Mouse (Mus musculus): ENCODE measurements around the gene Tekt4. TPM values are rescaled to one million over a fixed set of nuclear protein-coding genes. Genes with fewer than 3 reads are reported as not detected.

The Tekt4 gene
- polyA plus RNA-seq, 1 experiment from 2014 or later = not detected

GRCm38 (mm10) chr17:25480152-25480551, 25.7 kb downstream of the Tekt4 start:
- WGBS (ENCODE audit: missing documents) = 66% methylated on average over 8 of the region's 8 CpGs
- Histone ChIP-seq H3K36me3 (ENCODE audit: inconsistent target) (no peaks in the 10 kb centered on the region), H3K27ac (no peak overlapping the region)

GRCm38 (mm10) chr17:25480820-25481219, 26.4 kb downstream of the Tekt4 start:
- no peaks in the 10 kb centered on the region for H3K79me2 ChIP-seq (ENCODE audit: inconsistent target)
- WGBS (ENCODE audit: missing documents) = 72% methylated on average over 4 of the region's 4 CpGs
- no peak overlapping the region for H3K27ac ChIP-seq
- no peaks in the 10 kb centered on the region for H3K36me3 ChIP-seq (ENCODE audit: inconsistent target)
- H3K4me3 ChIP-seq (ENCODE audit: inconsistent target) = no peak overlapping the region

More at GRCm38 (mm10) chr17:25480152-25480551, 25.7 kb downstream of the Tekt4 start:
- Histone ChIP-seq H3K79me2 (ENCODE audit: inconsistent target) (no peaks in the 10 kb centered on the region), H3K4me3 (ENCODE audit: inconsistent target) (no peak overlapping the region)

- H3K79me2 ChIP-seq (ENCODE audit: inconsistent target) = no peaks in the 10 kb centered on the region
- WGBS (ENCODE audit: missing documents) = 88% methylated on average over 6 of the region's 6 CpGs
- no peak overlapping the region for H3K4me3 ChIP-seq (ENCODE audit: inconsistent target)
- H3K36me3 ChIP-seq (ENCODE audit: inconsistent target) = no peaks in the 10 kb centered on the region
- H3K27ac ChIP-seq = no peak overlapping the region
These were observed 27.7 kb downstream of the Tekt4 start for GRCm38 (mm10) chr17:25482092-25482491.

DNA sequence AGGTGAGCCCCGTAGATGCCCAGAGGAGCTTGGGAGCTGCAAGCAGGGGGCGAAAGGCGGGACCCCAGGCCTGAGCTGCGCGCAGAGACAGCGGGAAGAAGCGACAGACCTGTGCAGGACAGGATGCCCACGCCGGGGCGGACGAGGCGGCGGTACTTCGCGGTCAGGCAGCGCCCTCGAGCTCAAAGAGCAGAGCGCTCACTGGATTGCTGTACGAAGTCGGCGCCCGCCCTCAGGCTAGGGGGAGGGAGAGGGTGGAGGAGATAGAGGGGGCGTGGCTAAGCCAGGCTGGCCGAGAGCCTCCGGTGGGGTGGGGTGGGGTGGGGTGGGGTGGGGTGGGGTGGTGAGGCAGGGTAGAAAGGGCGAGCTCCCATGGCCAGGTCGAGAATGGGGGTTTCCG, 42.6 kb downstream of the Tekt4 start, which contains the start of gene Sstr5:
Gene Sstr5, minus strand, starts transcription at position 276 of the 400 bp plus-strand sequence.
- no peaks in the 10 kb centered on the region for H3K36me3 ChIP-seq (ENCODE audit: inconsistent target)
- 8% methylated on average over 21 of the region's 28 CpGs for WGBS (ENCODE audit: missing documents)
- no peaks in the 10 kb centered on the region for H3K79me2 ChIP-seq (ENCODE audit: inconsistent target)

GRCm38 (mm10) chr17:25502599-25502998, 48.2 kb downstream of the Tekt4 start:
- no peaks in the 10 kb centered on the region for H3K79me2 ChIP-seq (ENCODE audit: inconsistent target)
- 16% methylated on average over 4 of the region's 4 CpGs for WGBS (ENCODE audit: missing documents)
- H3K36me3 ChIP-seq (ENCODE audit: inconsistent target) = no peaks in the 10 kb centered on the region
- no peak overlapping the region for H3K4me3 ChIP-seq (ENCODE audit: inconsistent target)
- no peak overlapping the region for H3K27ac ChIP-seq

More for the DNA sequence above, 42.6 kb downstream of the Tekt4 start, which contains the start of gene Sstr5:
- Histone ChIP-seq H3K27ac (no peak within 1 kb of the TSS), H3K4me3 (ENCODE audit: inconsistent target) (no peak within 1 kb of the TSS)

DNA sequence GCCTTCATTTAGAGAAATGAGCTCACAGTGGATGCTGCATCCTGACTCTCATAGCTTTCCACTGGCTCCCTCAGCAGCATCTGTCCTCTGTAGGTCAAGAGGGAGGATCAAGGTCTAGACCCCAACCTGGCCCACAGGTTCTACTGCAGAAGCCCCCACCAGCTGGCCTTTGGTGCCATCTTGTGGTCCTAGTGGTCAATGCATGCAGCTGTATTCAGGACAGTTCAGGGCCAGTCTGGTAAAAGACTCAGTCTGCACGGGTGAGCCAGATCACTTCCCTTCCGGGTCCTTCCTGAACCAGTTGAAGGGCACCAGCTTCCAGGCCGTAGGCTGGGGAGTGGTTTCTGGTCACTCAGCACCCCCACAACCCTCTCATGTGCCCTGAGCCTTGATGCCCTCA, 53.4 kb downstream of the Tekt4 start:
- no peak overlapping the region for H3K27ac ChIP-seq
- no peaks in the 10 kb centered on the region for H3K79me2 ChIP-seq (ENCODE audit: inconsistent target)
- 10% methylated on average over 3 of the region's 3 CpGs for WGBS (ENCODE audit: missing documents)
- no peak overlapping the region for H3K4me3 ChIP-seq (ENCODE audit: inconsistent target)
- H3K36me3 ChIP-seq (ENCODE audit: inconsistent target) = no peaks in the 10 kb centered on the region

- no peak overlapping the region for H3K4me3 ChIP-seq (ENCODE audit: inconsistent target)
- no peak overlapping the region for H3K27ac ChIP-seq
- H3K36me3 ChIP-seq (ENCODE audit: inconsistent target) = no peaks in the 10 kb centered on the region
- H3K79me2 ChIP-seq (ENCODE audit: inconsistent target) = no peaks in the 10 kb centered on the region
- 59% methylated on average over 7 of the region's 7 CpGs for WGBS (ENCODE audit: missing documents)
These were observed 54.6 kb downstream of the Tekt4 start for GRCm38 (mm10) chr17:25508860-25509577.

- H3K27ac ChIP-seq = no peak overlapping the region
- no peak overlapping the region for H3K4me3 ChIP-seq (ENCODE audit: inconsistent target)
- 81% methylated on average over 10 of the region's 10 CpGs for WGBS (ENCODE audit: missing documents)
These were observed 55.8 kb downstream of the Tekt4 start for GRCm38 (mm10) chr17:25510074-25510830.

GRCm38 (mm10) chr17:25511876-25512275, 57.5 kb downstream of the Tekt4 start:
- Histone ChIP-seq H3K79me2 (ENCODE audit: inconsistent target) (no peaks in the 10 kb centered on the region), H3K4me3 (ENCODE audit: inconsistent target) (no peak overlapping the region), H3K27ac (no peak overlapping the region), H3K36me3 (ENCODE audit: inconsistent target) (no peaks in the 10 kb centered on the region)
- 77% methylated on average over 3 of the region's 3 CpGs for WGBS (ENCODE audit: missing documents)

More at GRCm38 (mm10) chr17:25510074-25510830, 55.8 kb downstream of the Tekt4 start:
- Histone ChIP-seq H3K79me2 (ENCODE audit: inconsistent target) (no peaks in the 10 kb centered on the region), H3K36me3 (ENCODE audit: inconsistent target) (no peaks in the 10 kb centered on the region)

DNA sequence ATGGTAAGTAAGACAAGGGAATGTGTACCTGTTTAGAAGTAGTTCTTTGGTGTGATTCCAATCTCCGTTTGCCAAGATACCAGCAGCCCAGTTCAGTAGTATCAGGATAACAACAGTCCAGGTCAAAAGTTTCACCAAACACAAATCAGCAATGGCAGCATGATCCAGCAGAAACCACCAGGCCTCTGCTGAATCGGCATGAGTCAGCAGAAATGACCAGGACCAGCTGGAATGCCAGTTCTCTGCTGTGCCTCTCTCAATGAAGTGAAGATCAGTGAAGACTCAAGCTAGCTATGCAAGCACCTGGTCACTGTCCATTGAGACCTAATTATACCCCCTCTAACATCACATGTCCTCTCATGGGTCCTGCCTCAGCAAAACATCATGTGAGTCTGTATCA, 59.6 kb downstream of the Tekt4 start:
- Histone ChIP-seq H3K4me3 (ENCODE audit: inconsistent target) (no peak overlapping the region), H3K36me3 (ENCODE audit: inconsistent target) (no peaks in the 10 kb centered on the region), H3K79me2 (ENCODE audit: inconsistent target) (no peaks in the 10 kb centered on the region), H3K27ac (no peak overlapping the region)
- WGBS (ENCODE audit: missing documents) = 90% methylated on average over 2 of the region's 2 CpGs

- 10% methylated on average over 5 of the region's 5 CpGs for WGBS (ENCODE audit: missing documents)
- H3K79me2 ChIP-seq (ENCODE audit: inconsistent target) = no peaks in the 10 kb centered on the region
- no peak overlapping the region for H3K27ac ChIP-seq
- H3K36me3 ChIP-seq (ENCODE audit: inconsistent target) = no peaks in the 10 kb centered on the region
- no peak overlapping the region for H3K4me3 ChIP-seq (ENCODE audit: inconsistent target)
These were observed 61.9 kb downstream of the Tekt4 start for GRCm38 (mm10) chr17:25516315-25516714.

- no peak overlapping the region for H3K4me3 ChIP-seq (ENCODE audit: inconsistent target)
- H3K27ac ChIP-seq = no peak overlapping the region
- H3K36me3 ChIP-seq (ENCODE audit: inconsistent target) = no peaks in the 10 kb centered on the region
- WGBS (ENCODE audit: missing documents) = 88% methylated on average over 15 of the region's 17 CpGs
- no peaks in the 10 kb centered on the region for H3K79me2 ChIP-seq (ENCODE audit: inconsistent target)
These were observed 63.7 kb downstream of the Tekt4 start for GRCm38 (mm10) chr17:25518144-25518543.

GRCm38 (mm10) chr17:25519511-25519910, 65.1 kb downstream of the Tekt4 start:
- 87% methylated on average over 5 of the region's 5 CpGs for WGBS (ENCODE audit: missing documents)
- Histone ChIP-seq H3K36me3 (ENCODE audit: inconsistent target) (no peaks in the 10 kb centered on the region), H3K27ac (no peak overlapping the region), H3K79me2 (ENCODE audit: inconsistent target) (no peaks in the 10 kb centered on the region), H3K4me3 (ENCODE audit: inconsistent target) (no peak overlapping the region)

DNA sequence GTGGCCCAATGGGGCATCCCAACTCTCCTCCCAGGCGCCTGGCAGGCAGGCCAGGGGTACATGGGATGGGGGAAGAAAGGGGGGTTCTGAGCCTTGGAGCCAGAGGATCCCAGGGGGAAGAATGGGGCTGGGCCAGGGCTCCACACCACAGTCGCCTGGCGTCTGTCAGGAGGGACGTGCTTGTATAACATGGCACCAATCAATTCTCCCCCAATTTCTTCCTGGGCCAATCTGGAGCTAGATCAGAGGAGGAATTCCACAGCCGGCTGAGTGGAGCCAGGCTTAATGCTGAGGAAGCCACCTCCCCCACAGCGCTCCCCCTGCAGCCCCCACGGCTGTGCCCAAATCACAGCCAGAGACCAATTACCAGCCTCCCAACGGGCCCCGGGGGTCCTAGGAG, 66.1 kb downstream of the Tekt4 start:
- Histone ChIP-seq H3K36me3 (ENCODE audit: inconsistent target) (no peaks in the 10 kb centered on the region), H3K4me3 (ENCODE audit: inconsistent target) (no peak overlapping the region), H3K79me2 (ENCODE audit: inconsistent target) (no peaks in the 10 kb centered on the region), H3K27ac (no peak overlapping the region)
- 58% methylated on average over 8 of the region's 9 CpGs for WGBS (ENCODE audit: missing documents)

- no peaks in the 10 kb centered on the region for H3K79me2 ChIP-seq (ENCODE audit: inconsistent target)
- H3K4me3 ChIP-seq (ENCODE audit: inconsistent target) = no peak overlapping the region
- WGBS (ENCODE audit: missing documents) = 87% methylated on average over 12 of the region's 12 CpGs
- H3K36me3 ChIP-seq (ENCODE audit: inconsistent target) = no peaks in the 10 kb centered on the region
- no peak overlapping the region for H3K27ac ChIP-seq
These were observed 67.7 kb downstream of the Tekt4 start for GRCm38 (mm10) chr17:25522080-25522479.
